Mouse (Mus musculus) hindlimb bud, embryonic 11.5 days (tissue): Measurements from ENCODE around the gene Cmtm4.

ENCODE experiments used
- DNase-seq: peaks from one replicate; pipeline ENCODE4 v3.0.0-alpha.2; 2012; ENCODE audit warnings: low read depth, low spot score; ENCODE audit errors: extremely low spot score

Gene Cmtm4

GRCm38 (mm10) chr8:104411972-104412371, 16.4 kb upstream of the Cmtm4 start:
- DNase-seq = no peak

GRCm38 (mm10) chr8:104411468-104411867, 15.9 kb upstream of the Cmtm4 start:
- no peak for DNase-seq

GRCm38 (mm10) chr8:104410628-104411273, 15.1 kb upstream of the Cmtm4 start:
- DNase-seq = no peak

GRCm38 (mm10) chr8:104408328-104409110, 12.9 kb upstream of the Cmtm4 start:
- DNase-seq = no peak

GRCm38 (mm10) chr8:104406340-104407128, 10.9 kb upstream of the Cmtm4 start:
- DNase-seq = no peak

- no peak for DNase-seq
Measured at GRCm38 (mm10) chr8:104405430-104406187, 10.0 kb upstream of the Cmtm4 start.

- DNase-seq = no peak
Measured at GRCm38 (mm10) chr8:104403596-104403995, 8.0 kb upstream of the Cmtm4 start.

GRCm38 (mm10) chr8:104394801-104395702, 555 bp downstream of the Cmtm4 start:
- no peak for DNase-seq

- DNase-seq = no peak
Measured at GRCm38 (mm10) chr8:104393767-104394166, 1.8 kb downstream of the Cmtm4 start.

- no peak for DNase-seq
Measured at GRCm38 (mm10) chr8:104393139-104393538, 2.5 kb downstream of the Cmtm4 start.

- no peak for DNase-seq
Measured at GRCm38 (mm10) chr8:104390245-104390644, 5.4 kb downstream of the Cmtm4 start.

- no peak for DNase-seq
Measured at GRCm38 (mm10) chr8:104387980-104388379, 7.6 kb downstream of the Cmtm4 start.

GRCm38 (mm10) chr8:104387501-104387900, 8.1 kb downstream of the Cmtm4 start:
- no peak for DNase-seq

GRCm38 (mm10) chr8:104386693-104387092, 8.9 kb downstream of the Cmtm4 start:
- no peak for DNase-seq

GRCm38 (mm10) chr8:104383977-104384376, 11.6 kb downstream of the Cmtm4 start:
- no peak for DNase-seq

GRCm38 (mm10) chr8:104383296-104383695, 12.3 kb downstream of the Cmtm4 start:
- no peak for DNase-seq

- DNase-seq = no peak
Measured at GRCm38 (mm10) chr8:104380961-104381411, 14.6 kb downstream of the Cmtm4 start.

GRCm38 (mm10) chr8:104380269-104380668, 15.3 kb downstream of the Cmtm4 start:
- no peak for DNase-seq

- DNase-seq = no peak
Measured at GRCm38 (mm10) chr8:104379301-104379836, 16.2 kb downstream of the Cmtm4 start.

GRCm38 (mm10) chr8:104376669-104377068, 18.9 kb downstream of the Cmtm4 start:
- no peak for DNase-seq
